Mouse (Mus musculus): ENCODE data around the gene Golph3. TPM values are rescaled to one million over a fixed set of nuclear protein-coding genes. Genes with fewer than 3 reads are reported as not detected.

Gene Golph3
- polyA plus RNA-seq, 1 experiment from 2014 or later: 61.6 TPM

DNA sequence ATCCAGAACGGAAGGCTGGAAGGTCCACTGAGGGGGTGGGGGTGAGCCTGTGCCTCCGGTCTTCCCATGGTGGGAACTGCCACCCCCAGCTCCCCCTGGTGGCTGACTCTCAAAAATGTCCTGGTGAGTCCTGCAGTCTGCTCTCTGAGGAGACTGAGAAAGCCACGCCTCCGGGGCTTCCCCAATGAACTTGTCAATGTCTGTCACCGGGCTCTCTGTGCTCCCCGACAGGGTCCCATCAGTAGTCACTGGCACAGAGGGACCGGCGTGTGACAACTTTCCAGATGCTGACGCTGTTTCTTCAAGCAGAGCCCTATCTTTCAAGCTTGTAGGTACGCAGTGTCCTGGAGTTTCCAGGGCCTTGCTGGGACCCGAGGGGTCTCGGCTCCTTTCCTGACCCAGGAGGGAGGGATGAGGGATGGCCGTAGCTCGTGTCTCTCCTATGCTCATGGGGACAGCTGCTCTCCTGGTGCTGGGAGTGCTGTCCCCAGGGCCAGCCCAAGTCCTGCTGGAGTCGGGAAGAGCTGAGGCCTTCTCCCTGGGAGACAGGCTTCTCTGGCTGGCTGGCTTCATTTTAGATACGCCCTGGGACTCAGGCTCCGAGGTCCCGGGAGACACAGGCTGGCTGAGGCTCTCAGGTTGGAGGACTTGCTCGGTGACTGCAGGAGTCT is 54.5 kb downstream of the Golph3 start:
- H3K4me1 ChIP-seq (ENCODE audit: control insufficient read depth, insufficient read depth, low read length): peaks cover 9% of the 10 kb centered on the region
- H3K9me3 ChIP-seq (replicated peaks; ENCODE audit: control insufficient read depth, low read length, poor library complexity, severe bottlenecking): no peaks in the 10 kb centered on the region
- H3K27me3 ChIP-seq (ENCODE audit: control insufficient read depth, insufficient read depth, low read depth, low read length): 0 out of 2 replicates have a peak, but pooled peaks cover 2% of the 10 kb centered on the region
- peak overlapping the region; percentile 14 for H3K4me3 ChIP-seq (ENCODE audit: low read depth, low read length)
- H3K27ac ChIP-seq (ENCODE audit: low read length): no peak overlapping the region
- H3K36me3 ChIP-seq (ENCODE audit: control insufficient read depth, insufficient read depth, low read length): no peaks in the 10 kb centered on the region
- 4% methylated on average over 19 of the region's 19 CpGs for whole genome bisulfite sequencing
- H3K4me2 ChIP-seq (ENCODE audit: low read length): peak overlapping the region; percentile 46
- peak; percentile 41 for ATAC-seq
- 0 out of 2 replicates have a peak overlapping the region, but pooled peaks have one; percentile 4 for H3K9ac ChIP-seq (ENCODE audit: low read depth, low read length)

DNA sequence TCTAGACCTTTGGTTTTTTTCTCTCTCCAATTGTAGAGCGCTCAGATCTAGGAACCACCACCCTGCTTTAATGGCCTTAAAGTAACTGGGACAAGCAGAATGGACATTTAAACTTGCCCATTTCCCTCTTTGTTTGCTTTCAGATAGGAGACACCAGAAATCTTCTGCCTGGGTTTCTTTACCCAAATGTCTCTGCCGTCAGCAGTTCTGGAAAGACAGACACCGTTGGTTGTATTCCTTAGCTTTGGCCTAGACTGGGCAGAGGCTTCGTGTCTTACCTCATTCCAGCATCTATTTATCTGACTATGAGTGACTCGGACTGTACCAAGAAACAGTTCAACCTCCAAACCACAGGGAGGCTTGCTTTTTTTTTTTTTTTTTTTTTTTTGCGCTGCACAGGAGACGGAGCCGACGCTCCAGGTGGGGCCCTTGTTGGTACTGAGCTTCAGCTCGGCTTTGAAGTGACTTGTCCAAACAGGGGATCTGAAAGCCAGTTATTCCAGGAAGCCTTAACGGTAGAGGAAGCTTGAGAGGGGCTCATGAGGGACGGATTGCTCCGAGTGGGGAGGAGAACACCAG is 55.3 kb downstream of the Golph3 start:
- no peak for ATAC-seq
- Histone ChIP-seq H3K4me1 (ENCODE audit: control insufficient read depth, insufficient read depth, low read length) (peaks cover 6% of the 10 kb centered on the region; the same call in 1 of the 2 replicates), H3K9ac (ENCODE audit: low read depth, low read length) (no peak overlapping the region), H3K4me2 (ENCODE audit: low read length) (no peak overlapping the region), H3K36me3 (ENCODE audit: control insufficient read depth, insufficient read depth, low read length) (no peaks in the 10 kb centered on the region), H3K4me3 (ENCODE audit: low read depth, low read length) (no peak overlapping the region), H3K27me3 (ENCODE audit: control insufficient read depth, insufficient read depth, low read depth, low read length) (0 out of 2 replicates have a peak, but pooled peaks cover 2% of the 10 kb centered on the region), H3K9me3 (replicated peaks; ENCODE audit: control insufficient read depth, low read length, poor library complexity, severe bottlenecking) (no peaks in the 10 kb centered on the region), H3K27ac (ENCODE audit: low read length) (no peak overlapping the region)
- 35% methylated on average over 13 of the region's 13 CpGs for WGBS

DNA sequence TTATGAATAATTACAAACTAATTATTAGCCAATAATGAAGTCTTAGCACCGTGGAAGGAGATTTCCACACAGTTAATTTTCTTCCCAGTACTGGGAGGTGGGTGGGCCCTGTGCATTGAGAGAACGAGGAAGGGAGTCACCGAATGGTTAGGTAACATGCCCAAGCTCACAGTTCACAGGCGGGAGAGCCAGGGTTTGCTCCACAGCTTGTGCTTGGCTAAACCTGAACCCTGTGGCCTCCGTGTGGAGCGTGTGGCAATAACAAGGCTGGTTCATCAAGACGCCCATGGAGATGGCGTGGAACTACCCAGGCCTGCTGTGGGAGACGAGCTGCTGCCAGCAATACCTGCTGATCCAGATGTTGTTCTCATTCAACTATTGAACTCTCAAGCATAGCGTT is 56.5 kb downstream of the Golph3 start:
- Histone ChIP-seq H3K4me2 (ENCODE audit: low read length) (no peak overlapping the region), H3K36me3 (ENCODE audit: control insufficient read depth, insufficient read depth, low read length) (no peaks in the 10 kb centered on the region), H3K27ac (ENCODE audit: low read length) (no peak overlapping the region), H3K27me3 (ENCODE audit: control insufficient read depth, insufficient read depth, low read depth, low read length) (0 out of 2 replicates have a peak, but pooled peaks cover 2% of the 10 kb centered on the region), H3K4me1 (ENCODE audit: control insufficient read depth, insufficient read depth, low read length) (peaks cover 6% of the 10 kb centered on the region; the same call in 1 of the 2 replicates), H3K9me3 (replicated peaks; ENCODE audit: control insufficient read depth, low read length, poor library complexity, severe bottlenecking) (no peaks in the 10 kb centered on the region), H3K4me3 (ENCODE audit: low read depth, low read length) (no peak overlapping the region), H3K9ac (ENCODE audit: low read depth, low read length) (no peak overlapping the region)
- no peak for ATAC-seq
- WGBS: 77% methylated on average over 10 of the region's 10 CpGs

DNA sequence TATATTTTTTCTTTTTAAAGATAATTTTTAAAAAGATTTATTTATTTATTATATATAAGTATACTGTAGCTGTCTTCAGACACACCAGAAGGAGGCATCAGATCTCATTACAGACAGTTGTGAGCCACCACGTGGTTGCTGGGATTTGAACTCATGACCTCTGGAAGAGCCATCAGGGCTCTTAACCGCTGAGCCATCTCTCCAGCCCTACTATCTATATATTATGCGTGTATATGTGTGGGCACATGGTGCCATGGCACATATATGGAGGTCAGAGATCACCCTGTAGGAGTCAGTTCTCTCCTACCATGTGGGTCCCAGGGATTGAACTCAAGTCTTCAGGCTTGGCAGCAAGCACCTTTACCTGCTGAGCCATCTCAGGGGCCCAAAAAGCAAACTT is 58.8 kb downstream of the Golph3 start:
- 92% methylated on average over 3 of the region's 3 CpGs for WGBS
- no peak overlapping the region for H3K4me2 ChIP-seq (ENCODE audit: low read length)
- H3K27me3 ChIP-seq (ENCODE audit: control insufficient read depth, insufficient read depth, low read depth, low read length): 0 out of 2 replicates have a peak, but pooled peaks cover 2% of the 10 kb centered on the region
- H3K9ac ChIP-seq (ENCODE audit: low read depth, low read length): no peak overlapping the region
- H3K4me1 ChIP-seq (ENCODE audit: control insufficient read depth, insufficient read depth, low read length): peaks cover 6% of the 10 kb centered on the region; the same call in 1 of the 2 replicates
- H3K27ac ChIP-seq (ENCODE audit: low read length): no peak overlapping the region
- ATAC-seq: no peak
- H3K4me3 ChIP-seq (ENCODE audit: low read depth, low read length): no peak overlapping the region
- no peaks in the 10 kb centered on the region for H3K9me3 ChIP-seq (replicated peaks; ENCODE audit: control insufficient read depth, low read length, poor library complexity, severe bottlenecking)
- H3K36me3 ChIP-seq (ENCODE audit: control insufficient read depth, insufficient read depth, low read length): no peaks in the 10 kb centered on the region

DNA sequence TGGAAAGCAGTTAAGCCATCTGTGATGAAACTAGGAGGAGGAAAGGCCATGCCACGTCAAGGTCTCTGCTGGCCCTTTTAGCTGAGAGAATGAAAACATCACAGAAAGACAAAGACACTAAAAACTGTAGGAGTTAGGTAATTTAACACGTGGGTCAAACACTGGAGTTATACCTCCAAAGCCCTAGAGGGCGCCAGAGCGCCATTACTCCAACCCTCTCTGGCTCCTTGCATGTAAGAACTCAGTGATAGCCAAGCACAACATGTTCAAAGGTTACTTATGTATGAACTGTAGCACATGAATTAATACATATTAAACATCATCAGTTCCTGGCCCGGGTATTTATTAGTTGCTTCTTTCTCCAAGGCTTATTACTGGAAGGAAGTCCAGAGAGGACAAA is 59.3 kb downstream of the Golph3 start:
- ATAC-seq: no peak
- H3K4me2 ChIP-seq (ENCODE audit: low read length): no peak overlapping the region
- H3K36me3 ChIP-seq (ENCODE audit: control insufficient read depth, insufficient read depth, low read length): no peaks in the 10 kb centered on the region
- H3K4me1 ChIP-seq (ENCODE audit: control insufficient read depth, insufficient read depth, low read length): peaks cover 6% of the 10 kb centered on the region; the same call in 1 of the 2 replicates
- H3K4me3 ChIP-seq (ENCODE audit: low read depth, low read length): no peak overlapping the region
- 55% methylated on average over 5 of the region's 5 CpGs for WGBS
- no peak overlapping the region for H3K27ac ChIP-seq (ENCODE audit: low read length)
- H3K9ac ChIP-seq (ENCODE audit: low read depth, low read length): no peak overlapping the region
- H3K9me3 ChIP-seq (replicated peaks; ENCODE audit: control insufficient read depth, low read length, poor library complexity, severe bottlenecking): no peaks in the 10 kb centered on the region
- 0 out of 2 replicates have a peak, but pooled peaks cover 2% of the 10 kb centered on the region for H3K27me3 ChIP-seq (ENCODE audit: control insufficient read depth, insufficient read depth, low read depth, low read length)

DNA sequence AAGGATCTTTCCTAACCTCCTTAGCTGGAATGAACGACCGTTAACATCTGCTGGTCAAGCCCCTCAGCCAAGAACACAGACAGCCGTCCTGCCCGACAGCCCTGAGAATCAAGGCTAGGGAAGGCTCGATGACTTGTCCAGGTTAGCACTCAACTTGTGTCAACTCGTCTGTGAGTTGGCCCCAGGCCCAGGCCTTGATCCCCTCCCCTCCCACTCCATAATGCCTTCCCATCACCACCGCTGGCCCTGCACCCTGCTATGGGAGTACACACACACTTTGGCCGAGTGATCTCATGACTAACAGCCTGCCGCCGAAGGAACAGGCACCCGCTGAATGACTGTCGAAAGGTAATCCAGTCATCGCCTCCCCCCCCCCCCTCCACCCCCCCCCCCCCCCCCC is 63.4 kb downstream of the Golph3 start:
- Histone ChIP-seq H3K36me3 (ENCODE audit: control insufficient read depth, insufficient read depth, low read length) (no peaks in the 10 kb centered on the region), H3K27me3 (ENCODE audit: control insufficient read depth, insufficient read depth, low read depth, low read length) (no peaks in the 10 kb centered on the region), H3K27ac (ENCODE audit: low read length) (no peak overlapping the region), H3K9me3 (replicated peaks; ENCODE audit: control insufficient read depth, low read length, poor library complexity, severe bottlenecking) (no peaks in the 10 kb centered on the region), H3K4me3 (ENCODE audit: low read depth, low read length) (no peak overlapping the region), H3K4me1 (ENCODE audit: control insufficient read depth, insufficient read depth, low read length) (peaks cover 3% of the 10 kb centered on the region; the same call in 1 of the 2 replicates), H3K4me2 (ENCODE audit: low read length) (no peak overlapping the region), H3K9ac (ENCODE audit: low read depth, low read length) (no peak overlapping the region)
- 80% methylated on average over 13 of the region's 13 CpGs for WGBS
- ATAC-seq: no peak

DNA sequence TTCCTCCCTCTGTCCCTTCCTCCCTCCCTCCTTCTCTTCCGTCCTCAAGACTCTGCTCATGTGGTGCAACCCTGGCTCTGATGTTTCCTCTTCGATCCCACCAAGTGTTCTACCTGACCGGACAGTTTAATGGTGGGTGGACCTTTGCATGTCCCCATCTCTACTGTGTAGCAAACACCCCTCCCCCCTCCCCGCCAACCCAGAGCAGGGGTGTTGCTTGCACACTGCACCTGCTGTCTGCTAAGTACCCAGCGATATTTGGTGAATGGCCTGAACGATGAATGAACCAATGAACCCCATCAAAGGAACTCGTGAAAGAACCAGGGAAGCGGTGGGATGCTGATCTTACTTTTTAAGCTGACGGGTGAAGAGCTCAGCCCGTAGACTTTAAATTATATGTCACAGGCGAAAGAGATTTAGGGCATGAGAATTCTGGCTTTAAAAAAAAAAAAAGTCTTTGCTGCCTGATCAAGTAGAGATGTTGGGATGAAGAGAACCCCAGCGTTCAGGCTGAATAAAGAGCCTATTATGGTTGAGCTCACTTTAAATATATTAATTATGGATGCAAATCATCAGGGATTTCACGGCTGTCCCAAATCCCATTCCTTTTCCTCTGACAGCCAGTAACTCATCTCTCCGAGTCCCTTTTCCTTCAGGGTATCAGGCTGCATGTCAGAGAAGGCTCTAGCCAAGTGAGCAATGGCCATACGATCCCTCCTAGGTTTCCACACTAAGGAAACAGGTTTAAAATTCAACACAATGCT is 67.7 kb downstream of the Golph3 start:
- Histone ChIP-seq H3K36me3 (ENCODE audit: control insufficient read depth, insufficient read depth, low read length) (no peaks in the 10 kb centered on the region), H3K4me1 (ENCODE audit: control insufficient read depth, insufficient read depth, low read length) (peaks cover 3% of the 10 kb centered on the region; the same call in 1 of the 2 replicates), H3K27ac (ENCODE audit: low read length) (peak overlapping the region; percentile 34; the same call in 1 of the 2 replicates), H3K27me3 (ENCODE audit: control insufficient read depth, insufficient read depth, low read depth, low read length) (no peaks in the 10 kb centered on the region), H3K9me3 (replicated peaks; ENCODE audit: control insufficient read depth, low read length, poor library complexity, severe bottlenecking) (no peaks in the 10 kb centered on the region), H3K4me3 (ENCODE audit: low read depth, low read length) (no peak overlapping the region), H3K9ac (ENCODE audit: low read depth, low read length) (no peak overlapping the region), H3K4me2 (ENCODE audit: low read length) (no peak overlapping the region)
- 23% methylated on average over 15 of the region's 15 CpGs for WGBS
- ATAC-seq: peak; percentile 75

DNA sequence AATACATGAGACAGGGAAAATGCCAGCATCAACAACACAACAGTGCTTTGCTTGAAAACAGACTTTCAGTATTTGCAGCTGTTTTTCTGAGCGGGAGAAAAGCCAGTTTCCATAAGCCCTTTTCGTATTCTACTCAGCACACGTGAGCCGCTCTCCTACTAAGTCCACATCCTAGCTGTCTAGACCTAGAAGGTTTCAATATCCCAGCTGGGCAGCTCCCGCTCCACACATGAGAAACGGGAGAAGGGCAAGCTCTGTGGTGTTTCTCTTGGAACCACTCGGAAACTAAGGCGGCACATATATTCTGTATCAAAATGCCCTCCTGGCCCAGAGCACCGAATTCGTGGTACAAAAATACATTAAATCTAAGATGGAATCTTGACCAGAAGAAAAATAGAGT is 73.5 kb downstream of the Golph3 start:
- Histone ChIP-seq H3K4me3 (ENCODE audit: low read depth, low read length) (no peak overlapping the region), H3K27me3 (ENCODE audit: control insufficient read depth, insufficient read depth, low read depth, low read length) (no peaks in the 10 kb centered on the region), H3K9me3 (replicated peaks; ENCODE audit: control insufficient read depth, low read length, poor library complexity, severe bottlenecking) (no peaks in the 10 kb centered on the region)

More for the DNA sequence above, 73.5 kb downstream of the Golph3 start:
- 92% methylated on average over 10 of the region's 10 CpGs for WGBS
- Histone ChIP-seq H3K36me3 (ENCODE audit: control insufficient read depth, insufficient read depth, low read length) (no peaks in the 10 kb centered on the region), H3K4me1 (ENCODE audit: control insufficient read depth, insufficient read depth, low read length) (no peaks in the 10 kb centered on the region), H3K4me2 (ENCODE audit: low read length) (no peak overlapping the region), H3K27ac (ENCODE audit: low read length) (no peak overlapping the region), H3K9ac (ENCODE audit: low read depth, low read length) (no peak overlapping the region)
- no peak for ATAC-seq

All from midbrain, embryonic 16.5 days (tissue).